Mouse (Mus musculus) heart, adult 8-10 months (tissue): ENCODE data around the gene 4930480E11Rik. TPM values are rescaled to one million over a fixed set of nuclear protein-coding genes. Genes with fewer than 3 reads are reported as not detected.
"Not testable (repeated sequence)": the region's sequence is repeated elsewhere in the genome, so short reads cannot be mapped to it uniquely, and the experiment has no call there.

ENCODE experiments used
- DNase-seq: peaks from one replicate; pipeline ENCODE4 v3.0.0; 2022; ENCODE audit warnings: low spot score
- total RNA-seq, 4 experiments: library from RNA; stranded (reverse); gene quantifications; 2 replicates each; pipeline ENCODE4 v1.2.4; 2022

The 4930480E11Rik gene
- total RNA-seq = not detected

DNA sequence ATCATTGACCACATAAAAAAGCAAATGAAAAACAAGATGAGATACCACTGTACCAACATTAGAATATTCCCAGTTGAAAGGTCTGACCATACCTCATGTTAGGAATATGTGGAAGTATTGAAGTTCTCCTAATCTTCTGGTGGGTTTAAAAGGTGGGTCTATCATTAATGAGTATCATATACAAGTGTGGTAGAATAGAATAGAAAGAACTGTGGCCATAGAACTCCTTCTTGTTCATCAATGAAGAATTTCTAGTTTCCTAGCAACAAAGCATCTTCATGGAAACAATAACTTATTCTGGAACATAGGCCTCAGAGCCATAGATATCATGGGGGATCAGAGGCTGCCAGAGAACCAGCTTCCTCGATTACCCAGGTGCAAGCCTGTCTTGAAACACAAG lies at the start of gene 4930480E11Rik:
4930480E11Rik (plus strand) TSS at position 301 of the 400 bp plus-strand sequence.
- no peak for DNase-seq

DNA sequence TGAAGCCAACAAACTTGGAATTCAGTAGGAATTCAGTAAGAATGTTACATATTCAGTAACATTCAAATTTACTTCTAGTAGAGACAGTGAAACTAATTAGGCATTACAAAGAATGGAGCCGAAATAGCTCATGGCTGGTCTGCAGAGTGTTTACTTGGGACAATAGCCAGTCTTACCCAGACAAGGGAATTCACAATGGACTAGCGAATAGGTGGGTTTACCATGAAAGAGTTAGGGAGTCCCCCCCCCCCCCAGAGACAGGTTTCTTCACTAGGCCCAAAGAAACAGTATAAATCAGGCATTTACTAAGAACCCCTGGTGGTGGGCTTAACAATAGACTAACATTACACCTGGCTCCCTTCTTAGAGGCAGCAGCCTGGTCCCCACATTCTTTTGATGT lies 33.9 kb downstream of the 4930480E11Rik start:
- DNase-seq = not testable (repeated sequence)

Other genes starting within 250 kb of the 4930480E11Rik start
- gene Gm5938, start 244.2 kb upstream of the 4930480E11Rik start, total RNA-seq = not detected
- gene Obp1b, start 182.9 kb upstream of the 4930480E11Rik start, total RNA-seq = not detected
- gene Gm14743, start 123.7 kb upstream of the 4930480E11Rik start, total RNA-seq = not detected
- 10 to 100 TPM in 1 of 4 experiments, 1 to 10 TPM in 3; 6.8 to 13.3 (median 8.9) TPM for gene Prrg1, start 214.3 kb downstream of the 4930480E11Rik start, total RNA-seq